Mouse (Mus musculus) ES-Bruce4 (cell line): ENCODE measurements around the gene Krt33a. TPM values are rescaled to one million over a fixed set of nuclear protein-coding genes. Genes with fewer than 3 reads are reported as not detected.

Source experiments
- H3K27ac ChIP-seq: 2 replicates; pipeline ENCODE4 v1.5.1; 2012; ENCODE audit warnings: low read length, inconsistent platforms; ENCODE audit not compliant: insufficient read depth
- H3K27me3 ChIP-seq: 2 replicates; pipeline ENCODE4 v1.6.1; 2012; ENCODE audit warnings: mild to moderate bottlenecking, low read length, inconsistent platforms; ENCODE audit not compliant: control insufficient read depth, poor library complexity, insufficient read depth, severe bottlenecking
- H3K36me3 ChIP-seq: 2 replicates; pipeline ENCODE4 v1.6.1; 2012; ENCODE audit warnings: inconsistent platforms, mild to moderate bottlenecking, low read length, moderate library complexity; ENCODE audit not compliant: control insufficient read depth, poor library complexity, insufficient read depth, severe bottlenecking
- H3K4me1 ChIP-seq: one replicate; pipeline ENCODE4 v1.8.1; 2011; ENCODE audit warnings: low read length; ENCODE audit not compliant: control insufficient read depth, insufficient read depth
- H3K4me3 ChIP-seq: 2 replicates; pipeline ENCODE4 v1.5.1; 2011; ENCODE audit warnings: low read depth, mild to moderate bottlenecking, low read length
- H3K9ac ChIP-seq: 2 replicates; pipeline ENCODE4 v1.6.1; 2012; ENCODE audit warnings: low read depth, mild to moderate bottlenecking, inconsistent platforms; ENCODE audit not compliant: poor library complexity, severe bottlenecking
- H3K9me3 ChIP-seq: replicated peaks from 2 replicates; pipeline ENCODE4 v1.6.1; 2012; ENCODE audit warnings: mild to moderate bottlenecking, low read length, inconsistent platforms; ENCODE audit not compliant: control insufficient read depth, poor library complexity, insufficient read depth, severe bottlenecking
- CTCF ChIP-seq: IDR thresholded peaks from one replicate; pipeline ENCODE4 v1.8.1; 2011; ENCODE audit warnings: low read depth, low read length
- EP300 ChIP-seq: IDR thresholded peaks from 2 replicates; pipeline ENCODE4 v1.6.1; 2011; ENCODE audit warnings: low read depth, low read length; ENCODE audit not compliant: insufficient read depth
- POLR2A ChIP-seq: IDR thresholded peaks from one replicate; pipeline ENCODE4 v1.8.1; 2011; ENCODE audit warnings: low read length; ENCODE audit not compliant: insufficient read depth
- polyA plus RNA-seq: library from polyadenylated mRNA; stranded (reverse); fragments of >200 nt; gene quantifications from 2 replicates; pipeline ENCODE4 v1.2.4, GENCODE M21; 2011; ENCODE audit warnings: low read depth; ENCODE audit not compliant: missing spikeins, insufficient read depth, insufficient read length

Gene Krt33a
- polyA plus RNA-seq, 1 experiment, result not detected

DNA sequence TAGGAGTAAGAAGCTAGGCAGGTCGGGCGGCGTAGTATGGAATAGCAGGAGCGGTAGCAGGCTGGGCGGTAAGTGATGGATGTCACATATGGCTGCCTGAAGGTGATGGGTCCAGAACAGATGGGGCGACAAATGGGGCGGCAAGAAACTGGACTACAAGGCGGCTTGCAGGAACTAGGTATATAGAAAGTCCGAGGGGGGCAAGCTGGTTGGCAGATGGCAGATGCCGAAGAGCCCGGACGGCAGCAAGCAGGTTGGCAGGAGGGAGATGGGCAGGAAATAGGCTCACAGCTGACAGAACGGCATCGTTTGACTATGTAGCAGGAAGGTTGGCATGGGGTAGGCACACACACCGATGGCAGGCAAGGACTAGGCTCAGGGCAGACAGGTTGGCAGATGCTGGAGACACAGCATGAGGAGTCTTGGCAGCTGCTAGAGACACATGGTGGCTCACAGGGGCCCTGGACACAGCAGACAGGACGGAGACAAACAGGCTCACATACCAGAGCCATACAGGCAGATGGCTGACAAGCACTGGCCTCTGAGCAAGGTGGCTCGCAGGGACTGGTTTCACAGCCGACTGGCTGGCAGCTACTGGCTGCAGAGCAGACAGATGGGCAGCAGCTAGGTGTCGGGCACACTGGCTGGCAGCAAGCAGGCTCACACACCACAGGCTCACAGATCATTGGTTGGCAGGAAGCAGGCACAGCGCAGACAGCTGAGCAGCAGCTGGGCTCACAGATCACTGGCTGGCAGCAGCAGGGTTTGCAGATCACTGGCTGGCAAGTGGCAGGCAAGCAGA, 30.5 kb downstream of the Krt33a start:
- Histone ChIP-seq H3K36me3 (no peaks in the 10 kb centered on the region), H3K9ac (no peak overlapping the region), H3K27me3 (no peaks in the 10 kb centered on the region; the same call in 1 of the 2 replicates), H3K9me3 (no peaks in the 10 kb centered on the region), H3K4me3 (no peak overlapping the region), H3K27ac (no peak overlapping the region), H3K4me1 (no peaks in the 10 kb centered on the region)
- TF ChIP-seq POLR2A, result no peak
- TF ChIP-seq CTCF, result no peak
- TF ChIP-seq EP300, result no peak

DNA sequence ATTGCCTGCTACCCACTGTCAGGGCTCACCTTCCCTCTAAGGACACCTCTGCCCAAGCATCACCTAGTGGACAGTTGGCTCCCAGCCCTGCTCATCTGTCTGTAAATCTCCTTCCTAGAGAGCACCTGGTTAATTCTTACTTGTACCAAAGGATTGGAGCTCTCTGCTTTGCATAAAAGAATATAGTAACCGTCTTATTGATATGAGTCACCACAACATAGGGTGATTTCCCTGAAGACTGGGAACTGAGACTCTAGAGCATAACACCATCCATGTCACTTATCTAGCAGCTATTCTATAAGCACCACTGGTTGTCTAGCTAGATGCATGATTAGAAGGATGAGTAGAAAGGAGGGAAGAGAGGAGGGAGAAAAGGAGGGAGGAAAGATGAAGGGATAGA, 32.6 kb downstream of the Krt33a start:
- Histone ChIP-seq H3K36me3 (no peaks in the 10 kb centered on the region), H3K4me1 (no peaks in the 10 kb centered on the region), H3K27ac (no peak overlapping the region), H3K9ac (no peak overlapping the region), H3K9me3 (no peaks in the 10 kb centered on the region), H3K4me3 (no peak overlapping the region), H3K27me3 (no peaks in the 10 kb centered on the region; the same call in 1 of the 2 replicates)
- no peak for TF ChIP-seq POLR2A
- TF ChIP-seq CTCF, result no peak
- TF ChIP-seq EP300, result no peak

DNA sequence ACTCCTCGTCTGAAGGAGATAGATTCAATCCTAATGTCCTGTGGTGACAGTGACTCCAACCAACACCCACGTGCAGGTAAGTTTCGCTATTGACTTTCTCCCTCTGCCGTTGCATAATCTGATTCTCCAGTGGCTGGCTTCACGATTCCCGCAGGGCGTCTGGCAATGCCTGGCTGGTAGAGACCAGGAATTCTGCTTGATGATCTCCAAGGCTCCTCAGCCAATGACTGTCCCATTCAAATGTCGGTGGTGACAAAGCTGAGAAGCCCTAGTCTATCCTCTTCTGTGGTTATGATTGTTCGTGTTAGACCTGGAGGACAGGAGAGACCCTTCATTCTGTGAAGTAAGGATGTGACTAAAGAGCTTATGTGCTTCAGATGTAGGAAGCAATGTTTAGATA, 33.3 kb downstream of the Krt33a start:
- TF ChIP-seq EP300, result no peak
- TF ChIP-seq CTCF, result no peak
- no peak for TF ChIP-seq POLR2A
- no peaks in the 10 kb centered on the region for H3K9me3 ChIP-seq
- H3K27me3 ChIP-seq, result no peaks in the 10 kb centered on the region; the same call in 1 of the 2 replicates
- no peak overlapping the region for H3K9ac ChIP-seq
- no peak overlapping the region for H3K4me3 ChIP-seq
- H3K4me1 ChIP-seq, result no peaks in the 10 kb centered on the region
- H3K27ac ChIP-seq, result no peak overlapping the region
- no peaks in the 10 kb centered on the region for H3K36me3 ChIP-seq

DNA sequence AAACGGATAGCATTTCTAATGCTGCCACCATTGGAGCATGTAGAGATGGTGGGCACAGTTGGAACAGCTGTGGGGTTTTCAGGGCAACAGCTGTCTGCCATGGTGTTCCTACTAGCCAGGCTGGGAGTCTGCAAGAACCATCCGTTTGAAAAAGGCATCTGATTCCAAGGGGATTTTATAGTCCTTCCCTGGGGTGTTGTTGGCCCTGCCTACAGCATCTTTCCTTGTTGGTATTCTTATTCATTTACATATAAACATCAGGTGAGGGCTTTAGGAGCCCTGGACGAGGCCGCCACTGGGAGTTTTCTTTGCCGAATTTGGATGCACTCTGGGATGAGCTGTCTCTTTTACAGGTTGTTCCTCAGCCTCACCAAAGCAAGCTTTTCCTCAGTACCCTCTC, 37.1 kb downstream of the Krt33a start, which contains the start of gene Krtap29-1:
Gene Krtap29-1, minus strand, starts transcription at position 101 of the 400 bp plus-strand sequence.
- Histone ChIP-seq H3K27ac (no peak within 1 kb of the TSS), H3K9ac (no peak within 1 kb of the TSS), H3K4me3 (no peak within 1 kb of the TSS), H3K36me3 (no peaks in the 10 kb centered on the region), H3K4me1 (no peaks in the 10 kb centered on the region), H3K9me3 (no peaks in the 10 kb centered on the region), H3K27me3 (no peaks in the 10 kb centered on the region; the same call in 1 of the 2 replicates)
- TF ChIP-seq EP300, result no peak
- no peak for TF ChIP-seq CTCF
- no peak for TF ChIP-seq POLR2A

DNA sequence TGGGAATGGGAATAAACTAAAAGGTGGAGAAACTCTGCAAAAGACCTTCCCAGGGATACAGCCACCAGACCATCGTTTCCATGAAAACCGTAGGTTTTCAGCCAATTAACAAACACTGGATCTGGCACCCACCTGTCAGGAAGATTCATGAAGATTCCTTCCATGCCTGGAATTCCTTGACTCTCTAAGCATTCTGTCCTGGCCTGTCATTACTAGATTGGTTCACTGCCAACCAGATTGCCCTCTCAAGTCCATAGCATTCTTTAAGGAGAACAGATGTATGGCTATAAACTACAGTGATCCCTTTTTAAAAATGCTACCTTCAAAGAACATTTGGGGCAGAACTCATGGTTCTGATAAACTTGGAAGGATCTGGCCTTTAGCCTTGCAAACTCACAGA, 50.1 kb downstream of the Krt33a start:
- no peak overlapping the region for H3K27ac ChIP-seq
- no peaks in the 10 kb centered on the region for H3K9me3 ChIP-seq
- no peaks in the 10 kb centered on the region for H3K27me3 ChIP-seq
- H3K9ac ChIP-seq, result no peak overlapping the region
- H3K4me1 ChIP-seq, result no peaks in the 10 kb centered on the region
- TF ChIP-seq EP300 (no peak), POLR2A (no peak), CTCF (no peak)
- H3K4me3 ChIP-seq, result no peak overlapping the region
- H3K36me3 ChIP-seq, result no peaks in the 10 kb centered on the region

DNA sequence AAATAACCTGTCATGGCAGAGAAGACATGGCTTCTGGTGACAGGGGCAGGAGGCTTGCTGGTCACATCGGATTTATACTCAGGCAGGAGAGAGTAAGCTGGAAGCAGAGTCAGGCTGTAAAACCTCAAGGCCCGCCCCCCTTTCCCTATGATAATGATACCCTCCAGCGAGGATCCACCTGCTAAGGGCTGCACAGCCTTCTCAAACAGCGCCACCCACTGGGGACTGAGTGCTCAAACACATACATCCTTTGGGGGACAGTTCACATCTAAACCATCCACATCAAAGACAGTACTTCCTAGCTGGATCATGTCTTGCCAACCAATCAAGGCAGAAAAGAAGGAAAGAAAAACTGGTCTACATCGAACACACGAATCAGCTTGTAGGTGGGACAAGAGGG, 51.8 kb downstream of the Krt33a start:
- no peak overlapping the region for H3K9ac ChIP-seq
- H3K4me3 ChIP-seq, result no peak overlapping the region
- peak; percentile 56 for TF ChIP-seq CTCF
- no peak for TF ChIP-seq EP300
- no peaks in the 10 kb centered on the region for H3K9me3 ChIP-seq
- no peaks in the 10 kb centered on the region for H3K4me1 ChIP-seq
- H3K27me3 ChIP-seq, result no peaks in the 10 kb centered on the region
- no peak overlapping the region for H3K27ac ChIP-seq
- no peaks in the 10 kb centered on the region for H3K36me3 ChIP-seq

Other genes starting within 250 kb of the Krt33a start
- gene Gm11595, start 243.3 kb downstream of the Krt33a start, polyA plus RNA-seq, result not detected in 2 replicates
- not detected in 2 replicates for gene Krtap4-8, start 235.5 kb downstream of the Krt33a start, polyA plus RNA-seq
- gene Krtap4-9, start 231.0 kb downstream of the Krt33a start, polyA plus RNA-seq, result not detected in 2 replicates
- not detected in 2 replicates for gene Gm11596, start 222.7 kb downstream of the Krt33a start, polyA plus RNA-seq
- not detected in 2 replicates for gene Gm11569, start 217.3 kb downstream of the Krt33a start, polyA plus RNA-seq
- gene Gm11554, start 211.8 kb downstream of the Krt33a start, polyA plus RNA-seq, result not detected in 2 replicates
- gene Krtap4-13, start 206.3 kb downstream of the Krt33a start, polyA plus RNA-seq, result not detected in 2 replicates
- gene Gm11564, start 200.5 kb downstream of the Krt33a start, polyA plus RNA-seq, result not detected in 2 replicates
- gene 2300003K06Rik, start 178.1 kb downstream of the Krt33a start, polyA plus RNA-seq, result not detected in 2 replicates
- not detected in 2 replicates for gene Krtap4-16, start 164.6 kb downstream of the Krt33a start, polyA plus RNA-seq
- gene Gm11568, start 158.3 kb downstream of the Krt33a start, polyA plus RNA-seq, result not detected in 2 replicates
- gene Gm11559, start 151.7 kb downstream of the Krt33a start, polyA plus RNA-seq, result not detected in 2 replicates
- not detected in 2 replicates for gene Krtap9-1, start 142.8 kb downstream of the Krt33a start, polyA plus RNA-seq
- not detected in 2 replicates for gene Gm11567, start 137.0 kb downstream of the Krt33a start, polyA plus RNA-seq
- gene Krtap31-1, start 108.3 kb downstream of the Krt33a start, polyA plus RNA-seq, result not detected in 2 replicates
- gene Gm11565, start 101.5 kb downstream of the Krt33a start, polyA plus RNA-seq, result not detected in 2 replicates
- gene Krtap31-2, start 79.9 kb downstream of the Krt33a start, polyA plus RNA-seq, result not detected in 2 replicates
- gene Krtap9-5, start 67.7 kb downstream of the Krt33a start, polyA plus RNA-seq, result not detected in 2 replicates
- not detected in 2 replicates for gene Krtap29-1, start 37.2 kb downstream of the Krt33a start, polyA plus RNA-seq
- gene Krtap16-1, start 29.6 kb downstream of the Krt33a start, polyA plus RNA-seq, result not detected in 2 replicates
- gene Krtap17-1, start 22.2 kb downstream of the Krt33a start, polyA plus RNA-seq, result not detected in 2 replicates
- gene Krt33b, start 13.7 kb upstream of the Krt33a start, polyA plus RNA-seq, result not detected in 2 replicates
- gene Krt34, start 25.3 kb upstream of the Krt33a start, polyA plus RNA-seq, result not detected in 2 replicates
- gene Krt31, start 34.3 kb upstream of the Krt33a start, polyA plus RNA-seq, result not detected in 2 replicates
- not detected in 2 replicates for gene Krt32, start 72.0 kb upstream of the Krt33a start, polyA plus RNA-seq
- gene Krt35, start 80.0 kb upstream of the Krt33a start, polyA plus RNA-seq, result not detected in 2 replicates
- gene Krt36, start 89.4 kb upstream of the Krt33a start, polyA plus RNA-seq, result not detected in 2 replicates
- not detected in 2 replicates for gene Krt13, start 105.4 kb upstream of the Krt33a start, polyA plus RNA-seq
- 0.37 and 0.41 TPM in 2 replicates for gene Krt15, start 119.7 kb upstream of the Krt33a start, polyA plus RNA-seq
- gene Krt19, start 132.5 kb upstream of the Krt33a start, polyA plus RNA-seq, result 83.7 and 93.1 TPM in 2 replicates
- gene Krt9, start 177.0 kb upstream of the Krt33a start, polyA plus RNA-seq, result not detected in 2 replicates
- 1.3 TPM in 1 of 2 replicates, not detected in the other for gene Krt14, start 191.3 kb upstream of the Krt33a start, polyA plus RNA-seq
- 0.99 TPM in 1 of 2 replicates, not detected in the other for gene Krt16, start 232.7 kb upstream of the Krt33a start, polyA plus RNA-seq
- gene Krt17, start 244.8 kb upstream of the Krt33a start, polyA plus RNA-seq, result 10.5 and 11.8 TPM in 2 replicates